Mouse (Mus musculus) gastrocnemius, postnatal 4 days (tissue): ENCODE results near the gene Klhdc8a. TPM values are rescaled to one million over a fixed set of nuclear protein-coding genes. Genes with fewer than 3 reads are reported as not detected.

ENCODE experiments used
- DNase-seq, 2 experiments: peaks; one replicate each; pipeline ENCODE4 v3.0.0; 2021 to 2022; ENCODE audit warnings: low spot score in 2 of 2, mixed read lengths in 2 of 2
- total RNA-seq, 2 experiments: library from RNA; stranded (reverse); gene quantifications; 2 replicates each; pipeline ENCODE4 v1.2.3; 2021

Klhdc8a gene
- total RNA-seq, 2 experiments from 2014 or later = 0.49 to 0.98 TPM

GRCm38 (mm10) chr1:132289965-132290364 is 8.5 kb upstream of the Klhdc8a start:
- DNase-seq = no peak

GRCm38 (mm10) chr1:132290921-132291675 is 7.3 kb upstream of the Klhdc8a start:
- peak in 1 of 2 experiments; percentile 28 for DNase-seq

GRCm38 (mm10) chr1:132291706-132292105 is 6.7 kb upstream of the Klhdc8a start:
- DNase-seq = no peak

GRCm38 (mm10) chr1:132292318-132293129 is 5.9 kb upstream of the Klhdc8a start:
- DNase-seq = no peak

- no peak for DNase-seq
Observed at GRCm38 (mm10) chr1:132295506-132295905, 2.9 kb upstream of the Klhdc8a start.

GRCm38 (mm10) chr1:132296051-132296450 is 2.4 kb upstream of the Klhdc8a start:
- peak; percentile 45 to 72 for DNase-seq

GRCm38 (mm10) chr1:132298801-132299464 is 507 bp downstream of the Klhdc8a start:
- peak in 1 of 2 experiments; percentile 48 for DNase-seq

GRCm38 (mm10) chr1:132299744-132300143 is 1.3 kb downstream of the Klhdc8a start:
- no peak for DNase-seq

- DNase-seq = no peak
Observed at GRCm38 (mm10) chr1:132301242-132301641, 2.8 kb downstream of the Klhdc8a start.

GRCm38 (mm10) chr1:132302341-132302866 is 4.0 kb downstream of the Klhdc8a start:
- no peak for DNase-seq

- no peak for DNase-seq
Observed at GRCm38 (mm10) chr1:132304618-132305214, 6.3 kb downstream of the Klhdc8a start.

- no peak for DNase-seq
Observed at GRCm38 (mm10) chr1:132306160-132306559, 7.7 kb downstream of the Klhdc8a start.

- DNase-seq = no peak
Observed at GRCm38 (mm10) chr1:132306808-132307207, 8.4 kb downstream of the Klhdc8a start.

- no peak for DNase-seq
Observed at GRCm38 (mm10) chr1:132307962-132308361, 9.5 kb downstream of the Klhdc8a start.

- DNase-seq = no peak
Observed at GRCm38 (mm10) chr1:132308674-132309073, 10.2 kb downstream of the Klhdc8a start.

GRCm38 (mm10) chr1:132310754-132311153 is 12.3 kb downstream of the Klhdc8a start:
- no peak for DNase-seq

GRCm38 (mm10) chr1:132311174-132311859 is 12.9 kb downstream of the Klhdc8a start:
- no peak for DNase-seq

GRCm38 (mm10) chr1:132312043-132312442 is 13.6 kb downstream of the Klhdc8a start:
- DNase-seq = no peak

- no peak for DNase-seq
Observed at GRCm38 (mm10) chr1:132312703-132313102, 14.3 kb downstream of the Klhdc8a start.

GRCm38 (mm10) chr1:132315889-132316624 is 17.6 kb downstream of the Klhdc8a start, which contains the start of gene Nuak2:
Gene Nuak2 (plus strand): TSS chr1:132316126.
- peak; percentile 52 to 82 for DNase-seq
